Mouse (Mus musculus): ENCODE results near the gene Dbil5. TPM values are rescaled to one million over a fixed set of nuclear protein-coding genes. Genes with fewer than 3 reads are reported as not detected.

Gene Dbil5
- total RNA-seq, 2 experiments from 2014 or later = not detected

Other genes with a start within 250 kb of the Dbil5 start
- not detected in 2 replicates for gene 1700016K19Rik, start 217.7 kb upstream of the Dbil5 start, total RNA-seq (2015)
- gene 1700016K19Rik, start 217.7 kb upstream of the Dbil5 start, total RNA-seq (2017) = not detected in 2 replicates
- 14.7 and 19.3 TPM in 2 replicates for gene Rflnb, start 189.8 kb upstream of the Dbil5 start, total RNA-seq (2015)
- gene Rflnb, start 189.8 kb upstream of the Dbil5 start, total RNA-seq (2017) = 20.9 and 21.4 TPM in 2 replicates
- gene Vps53, start 38.0 kb upstream of the Dbil5 start, total RNA-seq (2015) = 35.3 and 37.8 TPM in 2 replicates
- gene Vps53, start 38.0 kb upstream of the Dbil5 start, total RNA-seq (2017) = 35.4 and 58.6 TPM in 2 replicates
- gene Fam57a, start 37.9 kb upstream of the Dbil5 start, total RNA-seq (2015) = 3.3 and 3.5 TPM in 2 replicates
- gene Fam57a, start 37.9 kb upstream of the Dbil5 start, total RNA-seq (2017) = 2.2 and 4.1 TPM in 2 replicates
- gene Gemin4, start 56 bp downstream of the Dbil5 start, total RNA-seq (2015) = 12.3 and 23.4 TPM in 2 replicates
- 17.4 and 19.5 TPM in 2 replicates for gene Gemin4, start 56 bp downstream of the Dbil5 start, total RNA-seq (2017)
- 16.3 and 21.1 TPM in 2 replicates for gene Mrm3, start 26.1 kb downstream of the Dbil5 start, total RNA-seq (2015)
- gene Mrm3, start 26.1 kb downstream of the Dbil5 start, total RNA-seq (2017) = 28.7 and 36.5 TPM in 2 replicates
- gene Glod4, start 26.1 kb downstream of the Dbil5 start, total RNA-seq (2015) = 83.9 and 84.1 TPM in 2 replicates
- 156 and 273 TPM in 2 replicates for gene Glod4, start 26.1 kb downstream of the Dbil5 start, total RNA-seq (2017)
- gene Nxn, start 181.5 kb downstream of the Dbil5 start, total RNA-seq (2015) = 20.7 and 23.9 TPM in 2 replicates
- 20.0 and 26.5 TPM in 2 replicates for gene Nxn, start 181.5 kb downstream of the Dbil5 start, total RNA-seq (2017)
- gene Timm22, start 189.3 kb downstream of the Dbil5 start, total RNA-seq (2015) = 20.4 and 25.9 TPM in 2 replicates
- 11.0 and 14.2 TPM in 2 replicates for gene Timm22, start 189.3 kb downstream of the Dbil5 start, total RNA-seq (2017)

All from megakaryocyte progenitor cell, adult 5-6 weeks (primary cell).